In genomic region chr6:41605061-41605793, GRCm38 (mm10) we compare ENCODE assay signal across 8 mouse cellular contexts. TPM values are rescaled to one million over a fixed set of nuclear protein-coding genes. Genes with fewer than 3 reads are reported as not detected.
DNase-seq lines count a peak whose midpoint lies in the region; ATAC-seq lines count a peak whose summit lies in the region.

TSS of gene Ephb6 (plus strand) at chr6:41605482.

- peak; percentile 94 for ATAC-seq in forebrain, embryonic 15.5 days (replicated peaks)

- no peaks in the 10 kb centered on the region for H3K27me3 ChIP-seq in forebrain, embryonic 15.5 days

- peaks cover 27% of the 10 kb centered on the region for H3K4me1 ChIP-seq in forebrain, embryonic 15.5 days

- peak within 1 kb of the TSS; percentile 76 for H3K4me3 ChIP-seq in forebrain, embryonic 15.5 days

- H3K36me3 ChIP-seq in forebrain, embryonic 15.5 days, result no peaks in the 10 kb centered on the region

- peak within 1 kb of the TSS; percentile 83 for H3K9ac ChIP-seq in forebrain, embryonic 15.5 days (replicated peaks)

- H3K9me3 ChIP-seq in forebrain, embryonic 15.5 days, result no peaks in the 10 kb centered on the region

- H3K27ac ChIP-seq in forebrain, embryonic 15.5 days (replicated peaks), result peak within 1 kb of the TSS; percentile 93

- peak within 1 kb of the TSS; percentile 81 for H3K4me2 ChIP-seq in forebrain, embryonic 15.5 days (replicated peaks)

- peak; percentile 64 to 66 for DNase-seq in CD8-positive naive resting alpha-beta T cell, adult 2 months (ENCODE audit: low read depth in 2 of 2, low spot score in 2 of 2)
- DNase-seq in adrenal gland, postnatal 25 days, result peak; percentile 85
- DNase-seq in heart, postnatal 36 days, result peak; percentile 58 to 67
- peak in 1 of 2 experiments; percentile 49 for DNase-seq in layer of hippocampus, adult 8-10 months (ENCODE audit: low spot score in 2 of 2)
- peak; percentile 87 for DNase-seq in lung, postnatal 10 days
- DNase-seq in ovary, postnatal 14 days (ENCODE audit: low spot score), result peak; percentile 59
- peak; percentile 94 for DNase-seq in thymus, postnatal 14 days

- WGBS in forebrain, embryonic 15.5 days, result under 1% methylated on average over 68 of the region's 68 CpGs

- intact Hi-C loops in heart, postnatal 36 days (cut with DNase I), result no loop called here

RNA-seq across cellular contexts. Expression of gene Ephb6, which starts in this region (rescaled TPM):
- 24.7 and 30.3 TPM in 2 replicates for total RNA-seq in adrenal gland, postnatal 25 days (2021)
- polyA plus RNA-seq in forebrain, embryonic 15.5 days (2015; fragmentation: Nextera tagmentation; extraction: Ambion mirVana), result 33.2 and 34.6 TPM in 2 replicates
- total RNA-seq in heart, postnatal 36 days (2021), result 1 to 10 TPM; 1.3 to 2.1 TPM
- 10 to 100 TPM; 75.3 to 83.9 (median 78.7) TPM for total RNA-seq in layer of hippocampus, adult 8-10 months (2022)
